Comparison of ENCODE assay signal across 8 mouse cellular contexts in the genomic region with DNA sequence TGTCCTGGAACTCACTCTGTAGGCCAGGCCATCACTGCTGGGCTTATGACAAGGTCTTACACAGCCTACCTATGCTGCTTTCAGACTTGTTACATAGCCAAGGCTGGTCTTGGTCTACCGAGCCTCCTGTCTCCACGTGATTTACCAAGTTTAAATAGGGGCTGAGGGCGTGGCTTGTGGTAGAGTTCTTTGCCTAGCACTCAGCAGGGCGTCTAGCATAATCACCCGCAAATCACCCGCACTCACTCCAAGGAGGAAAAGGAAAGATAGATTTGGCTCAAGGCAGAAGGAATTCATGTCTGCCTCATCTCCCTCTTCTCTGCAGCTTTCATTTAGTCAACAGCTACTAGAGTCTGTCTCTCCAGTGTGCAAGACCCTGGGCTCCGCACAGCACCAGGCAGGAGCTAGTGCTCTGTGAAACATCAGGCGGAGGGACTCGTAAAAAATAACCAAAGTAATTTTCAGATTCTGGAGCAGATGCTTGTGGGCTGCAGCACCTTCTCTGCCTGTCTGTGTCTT. TPM values are rescaled to one million over a fixed set of nuclear protein-coding genes. Genes with fewer than 3 reads are reported as not detected.
DNase-seq lines count a peak whose midpoint lies in the region; ATAC-seq lines count a peak whose summit lies in the region.

No protein-coding gene starts in this region.

- no peaks in the 10 kb centered on the region; the same call in 1 of the 2 replicates for H3K27me3 ChIP-seq in liver, embryonic 11.5 days (replicated peaks; ENCODE audit: control insufficient read depth, insufficient read depth, low read length)
- H3K27me3 ChIP-seq in forebrain, embryonic 15.5 days, result no peaks in the 10 kb centered on the region
- H3K27me3 ChIP-seq in neural tube, embryonic 13.5 days, result no peaks in the 10 kb centered on the region

- H3K4me3 ChIP-seq in liver, embryonic 11.5 days (ENCODE audit: low read depth, low read length), result peak overlapping the region; percentile 5; the same call in 1 of the 2 replicates
- peak overlapping the region; percentile 82 for H3K4me3 ChIP-seq in forebrain, embryonic 15.5 days
- H3K4me3 ChIP-seq in neural tube, embryonic 13.5 days, result peak overlapping the region; percentile 81

- no peaks in the 10 kb centered on the region for H3K36me3 ChIP-seq in liver, embryonic 11.5 days (ENCODE audit: control insufficient read depth, insufficient read depth, low read length)
- H3K36me3 ChIP-seq in forebrain, embryonic 15.5 days, result 0 out of 2 replicates have a peak, but pooled peaks cover 4% of the 10 kb centered on the region
- H3K36me3 ChIP-seq in neural tube, embryonic 13.5 days, result peaks cover 13% of the 10 kb centered on the region

- H3K4me1 ChIP-seq in liver, embryonic 11.5 days (replicated peaks; ENCODE audit: control insufficient read depth, insufficient read depth, low read length), result peaks cover 58% of the 10 kb centered on the region
- H3K4me1 ChIP-seq in forebrain, embryonic 15.5 days, result peaks cover 41% of the 10 kb centered on the region
- H3K4me1 ChIP-seq in neural tube, embryonic 13.5 days (replicated peaks), result peaks cover 53% of the 10 kb centered on the region

- no peaks in the 10 kb centered on the region for H3K9me3 ChIP-seq in liver, embryonic 11.5 days (ENCODE audit: control insufficient read depth, low read length)
- no peaks in the 10 kb centered on the region for H3K9me3 ChIP-seq in forebrain, embryonic 15.5 days
- H3K9me3 ChIP-seq in neural tube, embryonic 13.5 days, result no peaks in the 10 kb centered on the region

- H3K9ac ChIP-seq in liver, embryonic 11.5 days (ENCODE audit: low read depth, low read length), result no peak overlapping the region; the same call in none of the 2 replicates
- H3K9ac ChIP-seq in forebrain, embryonic 15.5 days (replicated peaks), result no peak overlapping the region; the same call in 1 of the 2 replicates
- H3K9ac ChIP-seq in neural tube, embryonic 13.5 days, result peak overlapping the region; percentile 98

- DNase-seq in liver, embryonic 11.5 days (ENCODE audit: low spot score), result no peak
- DNase-seq in liver (no peak), adipocyte (ENCODE audit: low spot score) (no peak)
- peak; percentile 85 for DNase-seq in brain, adult 2 months (ENCODE audit: low read depth, low spot score)
- DNase-seq in left cerebral cortex, postnatal 25 days (ENCODE audit: low spot score in 2 of 2), result peak; percentile 63 to 92
- DNase-seq in layer of hippocampus, adult 8-10 months (ENCODE audit: low spot score in 2 of 2), result no peak

- ATAC-seq in liver, embryonic 11.5 days (replicated peaks; ENCODE audit: low FRiP score), result no peak
- no peak for ATAC-seq in forebrain, embryonic 15.5 days (replicated peaks)
- ATAC-seq in neural tube, embryonic 13.5 days (ENCODE audit: low read depth), result no peak

- H3K27ac ChIP-seq in liver, embryonic 11.5 days (ENCODE audit: low read depth, low read length), result no peak overlapping the region
- H3K27ac ChIP-seq in forebrain, embryonic 15.5 days (replicated peaks), result 0 out of 2 replicates have a peak overlapping the region, but pooled peaks have one; percentile 29
- peak overlapping the region; percentile 100 for H3K27ac ChIP-seq in neural tube, embryonic 13.5 days (replicated peaks)

- intact Hi-C loops in left cerebral cortex, postnatal 25 days (cut with DNase I), result loop anchor here (5.0 kb wide), 1 partner anchor 45 kb away; no protein-coding TSS in a partner anchor

- peak overlapping the region; percentile 96 for H3K4me2 ChIP-seq in liver, embryonic 11.5 days
- H3K4me2 ChIP-seq in forebrain, embryonic 15.5 days (replicated peaks), result peak overlapping the region; percentile 79
- peak overlapping the region; percentile 94 for H3K4me2 ChIP-seq in neural tube, embryonic 13.5 days

- 29% methylated on average over 9 of the region's 9 CpGs for WGBS in liver, embryonic 11.5 days
- WGBS in forebrain, embryonic 15.5 days, result 15% methylated on average over 9 of the region's 9 CpGs
- 14% methylated on average over 9 of the region's 9 CpGs for WGBS in neural tube, embryonic 13.5 days

RNA-seq across cellular contexts. Expression of gene Plekho1, which starts 1.5 kb away (rescaled TPM):
- 21.6 and 22.9 TPM in 2 replicates for polyA plus RNA-seq in liver, embryonic 11.5 days (2014; fragmentation: Nextera tagmentation; extraction: Ambion mirVana)
- 87.6 and 90.5 TPM in 2 replicates for polyA plus RNA-seq in forebrain, embryonic 15.5 days (2015; fragmentation: Nextera tagmentation; extraction: Ambion mirVana)
- 10 to 100 TPM; 71.6 to 84.8 TPM for total RNA-seq in left cerebral cortex, postnatal 25 days (2021)
- 65.9 and 74.1 TPM in 2 replicates for polyA plus RNA-seq in neural tube, embryonic 13.5 days (2015; fragmentation: Nextera tagmentation; extraction: Ambion mirVana)
- 10 to 100 TPM; 42.0 to 70.1 (median 52.4) TPM for total RNA-seq in layer of hippocampus, adult 8-10 months (2022)

Comparison
In these comparisons a context has a peak if more than half of its experiments do, and no peak if none do; other contexts are left out.
1. DNase-seq: peak in brain, adult 2 months (single experiment) and left cerebral cortex, postnatal 25 days (2 of 2); none in liver, embryonic 11.5 days (single experiment), liver (single experiment), adipocyte (single experiment) and layer of hippocampus, adult 8-10 months (0 of 2).
2. H3K4me3 ChIP-seq: peak in every context shown above with its lines; median percentile 82 in forebrain, embryonic 15.5 days; 81 in neural tube, embryonic 13.5 days; 5 in liver, embryonic 11.5 days.
3. Peak in every context shown above with its lines, with median percentiles within 50 percentile points of each other: H3K4me2 ChIP-seq.